Mouse (Mus musculus): ENCODE results near the gene Dok7. TPM values are rescaled to one million over a fixed set of nuclear protein-coding genes. Genes with fewer than 3 reads are reported as not detected.

The Dok7 gene
- polyA plus RNA-seq, 1 experiment from 2014 or later: 0.35 TPM

DNA sequence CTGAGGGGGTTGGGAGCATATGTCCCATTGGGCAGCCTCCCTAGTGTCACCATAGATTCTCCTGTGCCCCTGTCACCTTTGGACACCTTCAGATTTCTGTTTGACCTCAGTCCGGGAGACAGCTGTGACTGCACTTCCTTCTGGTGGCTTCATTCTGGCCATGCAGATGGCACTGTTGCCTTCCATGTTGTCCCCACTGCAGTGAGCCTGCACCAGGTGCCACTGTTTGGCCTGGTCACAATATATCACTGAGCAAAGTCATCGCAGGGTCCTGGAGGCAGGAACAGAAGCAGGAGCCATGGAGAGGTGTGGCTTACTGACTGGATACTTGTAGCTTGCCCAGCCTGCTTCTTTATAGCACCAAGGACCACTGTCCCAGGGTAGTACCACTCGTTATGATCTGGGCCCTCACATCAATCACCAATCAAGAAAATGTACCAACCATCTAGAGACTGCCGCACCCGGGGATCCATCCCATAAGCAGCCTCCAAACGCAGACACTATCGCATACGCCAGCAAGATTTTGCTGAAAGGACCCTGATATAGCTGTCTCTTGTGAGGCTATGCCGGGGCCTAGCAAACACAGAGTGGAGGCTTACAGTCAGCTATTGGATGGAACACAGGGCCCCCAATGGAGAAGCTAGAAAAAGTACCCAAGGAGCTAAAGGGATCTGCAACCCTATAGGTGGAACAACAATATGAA, 75.9 kb downstream of the Dok7 start:
- H3K4me1 ChIP-seq: peaks cover 4% of the 10 kb centered on the region; the same call in 1 of the 2 replicates
- 91% methylated on average over 9 of the region's 9 CpGs for WGBS

DNA sequence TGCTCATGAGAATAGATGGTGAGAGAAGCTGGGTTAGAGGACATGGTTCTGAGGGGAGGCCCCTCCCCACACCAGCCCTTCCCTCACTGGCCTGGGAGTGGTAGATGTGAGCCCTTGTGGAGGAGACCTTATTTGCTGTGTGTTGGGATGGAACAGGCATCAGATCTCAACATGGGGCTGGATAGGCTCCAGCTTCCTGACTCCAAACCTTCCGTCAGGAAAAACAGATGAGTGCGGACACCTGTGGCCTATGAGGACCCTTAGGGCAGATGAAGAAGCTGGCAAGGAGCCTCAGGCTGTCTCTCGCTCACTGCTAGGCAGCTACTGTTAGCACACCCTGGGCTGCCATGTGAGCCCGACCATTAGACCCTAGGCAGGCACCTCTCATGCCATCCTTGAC, 76.9 kb downstream of the Dok7 start:
- DNase-seq (ENCODE audit: low spot score): no peak
- Histone ChIP-seq H3K4me3 (no peak overlapping the region), H3K9me3 (no peaks in the 10 kb centered on the region), H3K27ac (replicated peaks) (no peak overlapping the region), H3K4me1 (peaks cover 4% of the 10 kb centered on the region; the same call in 1 of the 2 replicates), H3K36me3 (replicated peaks) (no peaks in the 10 kb centered on the region), H3K27me3 (replicated peaks; ENCODE audit: low read depth, poor library complexity, severe bottlenecking) (no peaks in the 10 kb centered on the region)
- 86% methylated on average over 4 of the region's 4 CpGs for WGBS

More for the DNA sequence above, 75.9 kb downstream of the Dok7 start:
- no peak overlapping the region for H3K27ac ChIP-seq (replicated peaks)
- no peaks in the 10 kb centered on the region for H3K9me3 ChIP-seq
- no peaks in the 10 kb centered on the region for H3K36me3 ChIP-seq (replicated peaks)
- H3K27me3 ChIP-seq (replicated peaks; ENCODE audit: low read depth, poor library complexity, severe bottlenecking): no peaks in the 10 kb centered on the region
- no peak overlapping the region for H3K4me3 ChIP-seq
- no peak for DNase-seq (ENCODE audit: low spot score)

DNA sequence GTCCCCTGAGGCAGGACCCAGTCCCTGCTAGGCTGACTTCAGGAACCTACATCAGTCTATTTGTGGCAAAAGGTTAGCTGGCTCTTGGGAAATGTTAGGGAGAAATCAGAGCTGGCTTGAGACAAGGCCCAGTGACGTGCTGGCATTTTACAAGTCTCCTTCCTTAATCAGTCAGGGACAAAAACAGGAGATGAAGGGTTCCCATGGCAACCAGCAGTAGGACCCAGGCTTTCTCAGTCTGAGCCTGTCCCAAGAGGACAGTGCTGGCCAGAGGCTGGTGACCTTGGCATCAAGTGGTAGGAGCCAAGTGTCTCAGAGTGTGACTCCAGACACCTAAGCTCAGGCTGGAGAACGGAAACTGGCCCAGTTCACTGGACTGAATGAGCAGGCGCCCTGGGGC, 77.7 kb downstream of the Dok7 start:
- Histone ChIP-seq H3K4me3 (no peak overlapping the region), H3K27me3 (replicated peaks; ENCODE audit: low read depth, poor library complexity, severe bottlenecking) (no peaks in the 10 kb centered on the region; the same call in 1 of the 2 replicates), H3K36me3 (replicated peaks) (no peaks in the 10 kb centered on the region), H3K9me3 (no peaks in the 10 kb centered on the region), H3K27ac (replicated peaks) (no peak overlapping the region), H3K4me1 (peaks cover 4% of the 10 kb centered on the region; the same call in 1 of the 2 replicates)
- WGBS: 62% methylated on average over 3 of the region's 3 CpGs
- DNase-seq (ENCODE audit: low spot score): no peak

DNA sequence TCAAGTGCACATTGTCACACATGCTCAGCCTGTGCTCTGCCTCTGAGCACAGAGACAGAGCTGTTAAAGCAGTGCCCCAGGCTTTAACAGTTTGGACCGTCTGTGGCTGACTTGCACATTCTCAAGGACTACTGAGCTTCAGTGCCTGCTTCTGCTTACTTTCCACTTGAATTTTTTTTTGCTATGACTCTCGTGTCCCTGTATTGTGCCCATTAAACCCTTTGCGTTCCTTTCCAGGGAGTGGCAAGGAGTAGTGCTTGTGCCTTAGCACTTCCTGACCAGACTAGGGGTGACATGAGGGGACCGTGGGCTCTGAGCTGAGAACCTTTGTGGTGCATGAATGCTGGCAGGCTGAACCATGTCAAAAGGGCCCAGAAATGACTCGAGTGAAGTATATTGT, 79.3 kb downstream of the Dok7 start:
- 73% methylated on average over 5 of the region's 5 CpGs for WGBS
- peaks cover 4% of the 10 kb centered on the region; the same call in 1 of the 2 replicates for H3K4me1 ChIP-seq
- H3K9me3 ChIP-seq: no peaks in the 10 kb centered on the region
- H3K36me3 ChIP-seq (replicated peaks): no peaks in the 10 kb centered on the region
- no peak for DNase-seq (ENCODE audit: low spot score)
- no peak overlapping the region for H3K4me3 ChIP-seq
- H3K27me3 ChIP-seq (replicated peaks; ENCODE audit: low read depth, poor library complexity, severe bottlenecking): no peaks in the 10 kb centered on the region; the same call in 1 of the 2 replicates
- no peak overlapping the region for H3K27ac ChIP-seq (replicated peaks)

Small RNAs within 50 kb of the gene (microRNA-seq; reads per million reads assigned to microRNA genes)
- 6.7 reads per million, percentile 17 among the genes with 10 or more reads in this experiment for gene Mir3097

Other genes with a start within 250 kb of the Dok7 start
- gene Msantd1, start 148.8 kb upstream of the Dok7 start, polyA plus RNA-seq (2016; fragmentation: Nextera tagmentation; extraction: Ambion mirVana): 0.63 and 1.2 TPM in 2 replicates
- gene Rgs12, start 107.3 kb upstream of the Dok7 start, polyA plus RNA-seq (2016; fragmentation: Nextera tagmentation; extraction: Ambion mirVana): 52.7 and 54.5 TPM in 2 replicates
- 0.08 and 0.82 TPM in 2 replicates for gene Hgfac, start 15.3 kb upstream of the Dok7 start, polyA plus RNA-seq (2016; fragmentation: Nextera tagmentation; extraction: Ambion mirVana)
- gene Lrpap1, start 49.0 kb downstream of the Dok7 start, polyA plus RNA-seq (2016; fragmentation: Nextera tagmentation; extraction: Ambion mirVana): 72.4 and 74.2 TPM in 2 replicates
- 0.04 TPM in 1 of 2 replicates, not detected in the other for gene Adra2c, start 221.6 kb downstream of the Dok7 start, polyA plus RNA-seq (2016; fragmentation: Nextera tagmentation; extraction: Ambion mirVana)